Mouse (Mus musculus): ENCODE results near the gene Dkk1.
"Not testable (repeated sequence)": the region's sequence is repeated elsewhere in the genome, so short reads cannot be mapped to it uniquely, and the experiment has no call there.

Dkk1 gene

GRCm38 (mm10) chr19:30549044-30549853 lies at the start of gene Dkk1:
Dkk1 (minus strand) TSS chr19:30549665.
- DNase-seq (ENCODE audit: low spot score in 2 of 2): no peak

- DNase-seq (ENCODE audit: low spot score in 2 of 2): no peak
Measured at GRCm38 (mm10) chr19:30586366-30586765, 36.9 kb upstream of the Dkk1 start.

GRCm38 (mm10) chr19:30564516-30564915 lies 15.1 kb upstream of the Dkk1 start:
- DNase-seq (ENCODE audit: low spot score in 2 of 2): no peak

GRCm38 (mm10) chr19:30563876-30564275 lies 14.4 kb upstream of the Dkk1 start:
- DNase-seq (ENCODE audit: low spot score in 2 of 2): no peak

- DNase-seq (ENCODE audit: low spot score in 2 of 2): no peak
Measured at GRCm38 (mm10) chr19:30558024-30558423, 8.6 kb upstream of the Dkk1 start.

- peak; percentile 83 to 84 for DNase-seq (ENCODE audit: low spot score in 2 of 2)
Measured at GRCm38 (mm10) chr19:30554467-30554881, 5.0 kb upstream of the Dkk1 start.

GRCm38 (mm10) chr19:30553740-30554139 lies 4.3 kb upstream of the Dkk1 start:
- no peak for DNase-seq (ENCODE audit: low spot score in 2 of 2)

- DNase-seq (ENCODE audit: low spot score in 2 of 2): no peak
Measured at GRCm38 (mm10) chr19:30552260-30552659, 2.8 kb upstream of the Dkk1 start.

GRCm38 (mm10) chr19:30549854-30550647 lies 586 bp upstream of the Dkk1 start:
- DNase-seq (ENCODE audit: low spot score in 2 of 2): no peak

GRCm38 (mm10) chr19:30548411-30549043 lies 938 bp downstream of the Dkk1 start:
- DNase-seq (ENCODE audit: low spot score in 2 of 2): no peak

- DNase-seq (ENCODE audit: low spot score in 2 of 2): not testable (repeated sequence)
Measured at GRCm38 (mm10) chr19:30539365-30539941, 10.0 kb downstream of the Dkk1 start.

- DNase-seq (ENCODE audit: low spot score in 2 of 2): no peak
Measured at GRCm38 (mm10) chr19:30516771-30517170, 32.7 kb downstream of the Dkk1 start.

GRCm38 (mm10) chr19:30510481-30510880 lies 39.0 kb downstream of the Dkk1 start:
- DNase-seq (ENCODE audit: low spot score in 2 of 2): no peak

- no peak for DNase-seq (ENCODE audit: low spot score in 2 of 2)
Measured at GRCm38 (mm10) chr19:30505497-30505896, 44.0 kb downstream of the Dkk1 start.
